ENCODE assay signal across 7 mouse cellular contexts in the genomic region with DNA sequence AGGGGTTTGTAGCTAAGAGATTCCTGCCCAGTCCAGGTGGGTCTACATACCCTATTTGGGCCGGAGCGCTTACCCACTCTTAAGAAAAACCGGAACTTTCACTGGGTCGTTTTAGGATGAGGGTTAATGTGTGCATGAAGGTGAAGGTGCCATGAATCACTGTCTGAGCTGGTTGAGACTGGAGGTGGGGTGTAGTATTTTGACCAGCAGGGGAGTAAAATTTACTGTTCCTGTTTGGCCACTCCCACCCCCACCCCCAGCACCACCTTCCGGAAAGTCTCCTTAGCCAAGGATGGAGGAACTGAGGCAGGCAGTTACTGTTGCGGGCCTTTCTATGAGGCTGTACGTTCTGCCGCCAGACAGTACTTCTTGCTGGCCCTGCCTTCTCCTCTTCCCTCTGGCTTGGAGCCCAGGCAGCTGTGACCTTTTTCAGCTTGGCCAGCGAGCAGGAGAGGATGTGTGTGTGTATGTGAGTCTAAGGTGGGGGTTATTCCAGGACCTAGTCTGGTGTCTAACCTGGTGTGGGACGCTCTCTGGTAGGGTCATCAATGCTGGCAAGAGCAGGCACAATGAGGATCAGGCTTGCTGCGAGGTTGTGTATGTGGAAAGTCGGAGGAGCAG. TPM values are rescaled to one million over a fixed set of nuclear protein-coding genes. Genes with fewer than 3 reads are reported as not detected.
A peak's percentile ranks its signal among the peaks of the same experiment; 100 is the strongest.
DNase-seq lines count a peak whose midpoint lies in the region; ATAC-seq and TF ChIP-seq lines count a peak whose summit lies in the region.

No protein-coding gene starts in this region.

- DNase-seq in R1 (ENCODE audit: low read depth, low spot score) (peak; percentile 90), MN1 (ENCODE audit: low spot score) (no peak)
- peak; percentile 83 for DNase-seq in heart, postnatal 0 days (ENCODE audit: low spot score)
- DNase-seq in kidney, postnatal 4 days, result peak; percentile 73 to 81
- no peak for DNase-seq in ovary, postnatal 10 days (ENCODE audit: low spot score)

- H3K9ac ChIP-seq in embryonic facial prominence, embryonic 13.5 days, result no peak overlapping the region
- H3K9ac ChIP-seq in heart, postnatal 0 days (replicated peaks; ENCODE audit: low read depth, low read length), result peak overlapping the region; percentile 72
- no peak overlapping the region for H3K9ac ChIP-seq in midbrain, embryonic 16.5 days (ENCODE audit: low read depth, low read length)

- H3K4me3 ChIP-seq in embryonic facial prominence, embryonic 13.5 days, result peak overlapping the region; percentile 52; the same call in 1 of the 2 replicates
- peak overlapping the region; percentile 65 for H3K4me3 ChIP-seq in heart, postnatal 0 days (ENCODE audit: low read depth, low read length)
- H3K4me3 ChIP-seq in midbrain, embryonic 16.5 days (ENCODE audit: low read depth, low read length), result no peak overlapping the region

- ATAC-seq in embryonic facial prominence, embryonic 13.5 days (ENCODE audit: insufficient number of reproducible peaks, insufficient read depth, low FRiP score, low TSS enrichment, low read depth), result no peak
- peak; percentile 63 for ATAC-seq in heart, postnatal 0 days (ENCODE audit: insufficient read depth, low read depth)
- no peak for ATAC-seq in midbrain, embryonic 16.5 days

- TF ChIP-seq CTCF in heart, postnatal 0 days (IDR thresholded peaks at IDR 0.05; ENCODE audit: low read depth), result no peak

- H3K4me2 ChIP-seq in embryonic facial prominence, embryonic 13.5 days, result peak overlapping the region; percentile 97
- H3K4me2 ChIP-seq in heart, postnatal 0 days (ENCODE audit: low read depth, low read length), result peak overlapping the region; percentile 98
- peak overlapping the region; percentile 90 for H3K4me2 ChIP-seq in midbrain, embryonic 16.5 days (ENCODE audit: low read length)

- 0 out of 2 replicates have a peak, but pooled peaks have one; percentile 27 for TF ChIP-seq EP300 in heart, postnatal 0 days (IDR thresholded peaks at IDR 0.05; ENCODE audit: low read depth)

- peaks cover 21% of the 10 kb centered on the region for H3K4me1 ChIP-seq in embryonic facial prominence, embryonic 13.5 days
- peaks cover 14% of the 10 kb centered on the region for H3K4me1 ChIP-seq in heart, postnatal 0 days (ENCODE audit: control insufficient read depth, insufficient read depth)
- peaks cover 16% of the 10 kb centered on the region for H3K4me1 ChIP-seq in midbrain, embryonic 16.5 days (ENCODE audit: control insufficient read depth, insufficient read depth, low read length)

- peaks cover 88% of the 10 kb centered on the region for H3K27me3 ChIP-seq in embryonic facial prominence, embryonic 13.5 days
- H3K27me3 ChIP-seq in heart, postnatal 0 days (ENCODE audit: control insufficient read depth, insufficient read depth, low read length), result peaks cover 3% of the 10 kb centered on the region; the same call in 1 of the 2 replicates
- peaks cover 75% of the 10 kb centered on the region for H3K27me3 ChIP-seq in midbrain, embryonic 16.5 days (ENCODE audit: control insufficient read depth, insufficient read depth, low read depth, low read length)

- WGBS in embryonic facial prominence, embryonic 13.5 days, result 18% methylated on average over 12 of the region's 12 CpGs
- 10% methylated on average over 12 of the region's 12 CpGs for WGBS in heart, postnatal 0 days
- WGBS in midbrain, embryonic 16.5 days, result 15% methylated on average over 12 of the region's 12 CpGs

- no peak overlapping the region for H3K27ac ChIP-seq in embryonic facial prominence, embryonic 13.5 days
- peak overlapping the region; percentile 92 for H3K27ac ChIP-seq in heart, postnatal 0 days (ENCODE audit: low read depth)
- H3K27ac ChIP-seq in midbrain, embryonic 16.5 days (ENCODE audit: low read length), result no peak overlapping the region

- H3K36me3 ChIP-seq in embryonic facial prominence, embryonic 13.5 days, result no peaks in the 10 kb centered on the region
- no peaks in the 10 kb centered on the region for H3K36me3 ChIP-seq in heart, postnatal 0 days (replicated peaks; ENCODE audit: control insufficient read depth, insufficient read depth, low read length)
- H3K36me3 ChIP-seq in midbrain, embryonic 16.5 days (ENCODE audit: control insufficient read depth, insufficient read depth, low read length), result no peaks in the 10 kb centered on the region

- H3K9me3 ChIP-seq in embryonic facial prominence, embryonic 13.5 days, result no peaks in the 10 kb centered on the region
- no peaks in the 10 kb centered on the region for H3K9me3 ChIP-seq in heart, postnatal 0 days (replicated peaks; ENCODE audit: control insufficient read depth, low read length)
- no peaks in the 10 kb centered on the region for H3K9me3 ChIP-seq in midbrain, embryonic 16.5 days (replicated peaks; ENCODE audit: control insufficient read depth, low read length, poor library complexity, severe bottlenecking)

RNA-seq across cellular contexts. Expression of gene Fam19a3, which starts 0.5 kb away (rescaled TPM):
- 0.15 and 0.25 TPM in 2 replicates for polyA plus RNA-seq in embryonic facial prominence, embryonic 13.5 days (2015; fragmentation: Nextera tagmentation; extraction: Ambion mirVana)
- 0.77 and 1.1 TPM in 2 replicates for total RNA-seq in heart, postnatal 0 days (2014; rRNA removed; ENCODE audit: low replicate concordance)
- polyA plus RNA-seq in heart, postnatal 0 days (2015; fragmentation: Nextera tagmentation; extraction: Ambion mirVana), result 1.1 TPM in 2 replicates
- 0.11 TPM in 1 of 2 replicates, not detected in the other for polyA plus RNA-seq in midbrain, embryonic 16.5 days (2015; fragmentation: Nextera tagmentation; extraction: Ambion mirVana)

RNA-seq across cellular contexts. Expression of gene Ppm1j, which starts 1.3 kb away (rescaled TPM):
- 3.4 and 3.5 TPM in 2 replicates for polyA plus RNA-seq in embryonic facial prominence, embryonic 13.5 days (2015; fragmentation: Nextera tagmentation; extraction: Ambion mirVana)
- 49.4 and 84.0 TPM in 2 replicates for total RNA-seq in heart, postnatal 0 days (2014; rRNA removed; ENCODE audit: low replicate concordance)
- polyA plus RNA-seq in heart, postnatal 0 days (2015; fragmentation: Nextera tagmentation; extraction: Ambion mirVana), result 59.0 and 67.8 TPM in 2 replicates
- 0.98 and 1.1 TPM in 2 replicates for polyA plus RNA-seq in midbrain, embryonic 16.5 days (2015; fragmentation: Nextera tagmentation; extraction: Ambion mirVana)

RNA-seq across cellular contexts. Expression of gene Rhoc, which starts 6.0 kb away (rescaled TPM):
- 145 and 158 TPM in 2 replicates for polyA plus RNA-seq in embryonic facial prominence, embryonic 13.5 days (2015; fragmentation: Nextera tagmentation; extraction: Ambion mirVana)
- total RNA-seq in heart, postnatal 0 days (2014; rRNA removed; ENCODE audit: low replicate concordance), result 165 and 170 TPM in 2 replicates
- 165 and 170 TPM in 2 replicates for polyA plus RNA-seq in heart, postnatal 0 days (2015; fragmentation: Nextera tagmentation; extraction: Ambion mirVana)
- 41.2 and 45.5 TPM in 2 replicates for polyA plus RNA-seq in midbrain, embryonic 16.5 days (2015; fragmentation: Nextera tagmentation; extraction: Ambion mirVana)

RNA-seq across cellular contexts. Expression of gene Mov10, which starts 36.2 kb away (rescaled TPM):
- 56.3 and 59.7 TPM in 2 replicates for polyA plus RNA-seq in embryonic facial prominence, embryonic 13.5 days (2015; fragmentation: Nextera tagmentation; extraction: Ambion mirVana)
- total RNA-seq in heart, postnatal 0 days (2014; rRNA removed; ENCODE audit: low replicate concordance), result 19.9 and 20.2 TPM in 2 replicates
- 13.2 and 14.0 TPM in 2 replicates for polyA plus RNA-seq in heart, postnatal 0 days (2015; fragmentation: Nextera tagmentation; extraction: Ambion mirVana)
- polyA plus RNA-seq in midbrain, embryonic 16.5 days (2015; fragmentation: Nextera tagmentation; extraction: Ambion mirVana), result 7.8 and 8.3 TPM in 2 replicates

Comparison
In these comparisons a context has a peak if more than half of its experiments do, and no peak if none do; other contexts are left out.
1. DNase-seq: peak in R1 (single experiment), heart, postnatal 0 days (single experiment) and kidney, postnatal 4 days (2 of 2); none in ovary, postnatal 10 days (single experiment) and MN1 (single experiment).
2. RNA of gene Ppm1j, which starts 1.3 kb away (polyA plus RNA-seq): 59.0 to 67.8 TPM in heart, postnatal 0 days; 3.4 to 3.5 TPM in embryonic facial prominence, embryonic 13.5 days and 0.98 to 1.1 TPM in midbrain, embryonic 16.5 days; every median in the first group is over 10 times any median in the second.
3. Peak in every context shown above with its lines, with median percentiles within 50 percentile points of each other: H3K4me2 ChIP-seq.